Mouse (Mus musculus) embryo, embryonic 10 days (tissue): ENCODE results near the gene Lsamp.
A peak's percentile ranks its signal among the peaks of the same experiment; 100 is the strongest.

ENCODE experiments used
- DNase-seq: peaks from one replicate; pipeline ENCODE4 v3.0.0-alpha.2; 2015; ENCODE audit warnings: low spot score

The Lsamp gene

GRCm38 (mm10) chr16:42079573-42079972, 2095.4 kb downstream of the Lsamp start:
- DNase-seq: no peak

GRCm38 (mm10) chr16:42081611-42082010, 2097.4 kb downstream of the Lsamp start:
- DNase-seq: no peak

- DNase-seq: no peak
Observed at GRCm38 (mm10) chr16:42097510-42097909, 2113.3 kb downstream of the Lsamp start.

GRCm38 (mm10) chr16:42102186-42102585, 2118.0 kb downstream of the Lsamp start:
- DNase-seq: no peak

GRCm38 (mm10) chr16:42102635-42103034, 2118.5 kb downstream of the Lsamp start:
- DNase-seq: no peak

GRCm38 (mm10) chr16:42112251-42112650, 2128.1 kb downstream of the Lsamp start:
- DNase-seq: no peak

GRCm38 (mm10) chr16:42113246-42113645, 2129.1 kb downstream of the Lsamp start:
- DNase-seq: no peak

- DNase-seq: no peak
Observed at GRCm38 (mm10) chr16:42121788-42122187, 2137.6 kb downstream of the Lsamp start.

GRCm38 (mm10) chr16:42123826-42124225, 2139.7 kb downstream of the Lsamp start:
- DNase-seq: no peak

- DNase-seq: no peak
Observed at GRCm38 (mm10) chr16:42126061-42126460, 2141.9 kb downstream of the Lsamp start.

GRCm38 (mm10) chr16:42147164-42147563, 2163.0 kb downstream of the Lsamp start:
- no peak for DNase-seq

GRCm38 (mm10) chr16:42149216-42149942, 2165.2 kb downstream of the Lsamp start:
- no peak for DNase-seq

- peak; percentile 62 for DNase-seq
Observed at GRCm38 (mm10) chr16:42152640-42153039, 2168.5 kb downstream of the Lsamp start.

- no peak for DNase-seq
Observed at GRCm38 (mm10) chr16:42157816-42158215, 2173.7 kb downstream of the Lsamp start.

GRCm38 (mm10) chr16:42164941-42165340, 2180.8 kb downstream of the Lsamp start:
- DNase-seq: peak; percentile 92

GRCm38 (mm10) chr16:42168292-42168691, 2184.1 kb downstream of the Lsamp start:
- DNase-seq: no peak

GRCm38 (mm10) chr16:42169447-42170140, 2185.4 kb downstream of the Lsamp start:
- DNase-seq: peak; percentile 92

GRCm38 (mm10) chr16:42172476-42172875, 2188.3 kb downstream of the Lsamp start:
- DNase-seq: peak; percentile 88

- no peak for DNase-seq
Observed at GRCm38 (mm10) chr16:42178866-42179265, 2194.7 kb downstream of the Lsamp start.

GRCm38 (mm10) chr16:42180025-42180424, 2195.9 kb downstream of the Lsamp start:
- no peak for DNase-seq

- no peak for DNase-seq
Observed at GRCm38 (mm10) chr16:42180473-42180872, 2196.3 kb downstream of the Lsamp start.

GRCm38 (mm10) chr16:42189431-42190081, 2205.4 kb downstream of the Lsamp start:
- peak; percentile 24 for DNase-seq
